Mouse (Mus musculus): ENCODE data around the gene P2rx1.

- TF ChIP-seq EP300 (optimal IDR thresholded peaks at IDR 0.05) (no peak), CTCF (IDR thresholded peaks at IDR 0.05; ENCODE audit: low read depth) (no peak)
These were observed 19.7 kb downstream of the P2rx1 start, which contains the start of gene Camkk1 for GRCm38 (mm10) chr11:73018471-73019146.

All from stomach, postnatal 0 days (tissue).